Mouse (Mus musculus) cerebellum, adult 18-20 months (tissue): ENCODE measurements around the gene Crim1.

Experiments
- DNase-seq, 2 experiments: peaks; one replicate each; pipeline ENCODE4 v3.0.0; 2021

Gene Crim1

GRCm38 (mm10) chr17:78335250-78335649 is 135.2 kb downstream of the Crim1 start:
- DNase-seq, result no peak

- no peak for DNase-seq
Measured at GRCm38 (mm10) chr17:78343688-78344087, 143.6 kb downstream of the Crim1 start.

- DNase-seq, result no peak
Measured at GRCm38 (mm10) chr17:78347111-78347801, 147.2 kb downstream of the Crim1 start.

GRCm38 (mm10) chr17:78351676-78352499 is 151.8 kb downstream of the Crim1 start:
- no peak for DNase-seq

GRCm38 (mm10) chr17:78352500-78352855 is 152.4 kb downstream of the Crim1 start:
- DNase-seq, result no peak

GRCm38 (mm10) chr17:78354411-78354810 is 154.4 kb downstream of the Crim1 start:
- no peak for DNase-seq

- no peak for DNase-seq
Measured at GRCm38 (mm10) chr17:78354871-78355270, 154.8 kb downstream of the Crim1 start.

- DNase-seq, result no peak
Measured at GRCm38 (mm10) chr17:78355611-78356010, 155.6 kb downstream of the Crim1 start.

- no peak for DNase-seq
Measured at GRCm38 (mm10) chr17:78357753-78358152, 157.7 kb downstream of the Crim1 start.

GRCm38 (mm10) chr17:78358251-78358726 is 158.2 kb downstream of the Crim1 start:
- DNase-seq, result peak; percentile 12 to 28

GRCm38 (mm10) chr17:78361939-78362728 is 162.1 kb downstream of the Crim1 start:
- DNase-seq, result no peak

- no peak for DNase-seq
Measured at GRCm38 (mm10) chr17:78364555-78365302, 164.7 kb downstream of the Crim1 start.

- no peak for DNase-seq
Measured at GRCm38 (mm10) chr17:78366070-78366469, 166.0 kb downstream of the Crim1 start.

- no peak for DNase-seq
Measured at GRCm38 (mm10) chr17:78368481-78368880, 168.4 kb downstream of the Crim1 start.

GRCm38 (mm10) chr17:78370445-78370844 is 170.4 kb downstream of the Crim1 start:
- no peak for DNase-seq

- no peak for DNase-seq
Measured at GRCm38 (mm10) chr17:78373174-78373573, 173.1 kb downstream of the Crim1 start.

GRCm38 (mm10) chr17:78373849-78374248 is 173.8 kb downstream of the Crim1 start:
- no peak for DNase-seq

- no peak for DNase-seq
Measured at GRCm38 (mm10) chr17:78374756-78375155, 174.7 kb downstream of the Crim1 start.

- no peak for DNase-seq
Measured at GRCm38 (mm10) chr17:78376587-78376986, 176.5 kb downstream of the Crim1 start.

GRCm38 (mm10) chr17:78379079-78379729 is 179.2 kb downstream of the Crim1 start:
- DNase-seq, result no peak

GRCm38 (mm10) chr17:78379730-78380245 is 179.7 kb downstream of the Crim1 start:
- no peak for DNase-seq

- DNase-seq, result no peak
Measured at GRCm38 (mm10) chr17:78382321-78382720, 182.3 kb downstream of the Crim1 start.
